Mouse (Mus musculus) ES-E14 (cell line): ENCODE measurements around the gene Hspb2. TPM values are rescaled to one million over a fixed set of nuclear protein-coding genes. Genes with fewer than 3 reads are reported as not detected.

Experiments
- DNase-seq: peaks from one replicate; pipeline ENCODE4 v3.0.0-alpha.2; 2013; ENCODE audit warnings: low read depth, low spot score
- H3K27ac ChIP-seq: 2 replicates; pipeline ENCODE4 v1.5.1; 2012; ENCODE audit warnings: low read depth, mild to moderate bottlenecking, low read length, moderate library complexity, mixed read lengths; ENCODE audit not compliant: poor library complexity, insufficient read depth, severe bottlenecking
- H3K36me3 ChIP-seq: 2 replicates; pipeline ENCODE4 v1.6.1; 2012; ENCODE audit warnings: mild to moderate bottlenecking, low read length, moderate library complexity, mixed read lengths; ENCODE audit not compliant: control insufficient read depth, poor library complexity, insufficient read depth, severe bottlenecking
- H3K4me1 ChIP-seq, 2 experiments: fragments of 150-350 bp in 1 of 2; sonication (generic) in 1 of 2; 2 replicates each; pipeline ENCODE4 v1.6.1; 2012; ENCODE audit warnings: low read length in 2 of 2, mild to moderate bottlenecking in 1 of 2, mixed read lengths in 1 of 2; ENCODE audit not compliant: control insufficient read depth in 2 of 2, insufficient read depth in 2 of 2, poor library complexity in 1 of 2
- H3K4me3 ChIP-seq, 2 experiments: fragments of 150-350 bp in 1 of 2; sonication (generic) in 1 of 2; 2 replicates each; pipeline ENCODE4 v1.5.1; 2012; ENCODE audit warnings: low read length in 2 of 2, low read depth in 1 of 2, mild to moderate bottlenecking in 1 of 2, mixed read lengths in 1 of 2; ENCODE audit not compliant: insufficient read depth in 1 of 2, poor library complexity in 1 of 2, severe bottlenecking in 1 of 2
- H3K9ac ChIP-seq: 2 replicates; pipeline ENCODE4 v1.6.1; 2012; ENCODE audit warnings: low read depth, mild to moderate bottlenecking, low read length, mixed read lengths; ENCODE audit not compliant: poor library complexity, insufficient read depth, severe bottlenecking
- H3K9me3 ChIP-seq: fragments of 150-350 bp; sonication (generic); 2 replicates; pipeline ENCODE4 v1.6.1; 2012; ENCODE audit warnings: low read depth, mild to moderate bottlenecking, low read length; ENCODE audit not compliant: control insufficient read depth, insufficient read depth
- CHD2 ChIP-seq: IDR thresholded peaks from 2 replicates; pipeline ENCODE4 v1.6.1; 2014; ENCODE audit warnings: mild to moderate bottlenecking, low read depth, low read length, inconsistent platforms
- HCFC1 ChIP-seq: IDR thresholded peaks from 2 replicates; pipeline ENCODE4 v1.6.1; 2012; ENCODE audit warnings: low read length, inconsistent platforms, borderline replicate concordance; ENCODE audit not compliant: insufficient read depth
- MAFK ChIP-seq: IDR thresholded peaks from 2 replicates; pipeline ENCODE4 v1.6.1; 2014; ENCODE audit warnings: mild to moderate bottlenecking, low read depth, low read length, inconsistent platforms; ENCODE audit not compliant: insufficient read depth
- ZC3H11A ChIP-seq: IDR thresholded peaks from 2 replicates; pipeline ENCODE4 v1.6.1; 2012; ENCODE audit warnings: low read depth, mild to moderate bottlenecking, inconsistent platforms, low read length, borderline replicate concordance
- ZNF384 ChIP-seq: IDR thresholded peaks from 2 replicates; pipeline ENCODE4 v1.6.1; 2012; ENCODE audit warnings: low read depth, low read length, inconsistent platforms
- in situ Hi-C, 2 experiments: fragments of 600-800 bp; cut with MboI; formaldehyde crosslinking; loops; one replicate each; pipeline ENCODE4 v1.15.1; 2025; ENCODE audit warnings: low sequenced_read_pairs in 2 of 2, inconsistent platforms in 1 of 2; ENCODE audit not compliant: unreplicated experiment in 2 of 2
- total RNA-seq: library from RNA; depleted of rRNA; stranded (reverse); fragments of 300-350 nt; gene quantifications from 2 replicates; pipeline ENCODE4 v1.2.3, GENCODE M21; 2012

Gene Hspb2
- total RNA-seq, 1 experiment = 10.9 TPM

GRCm38 (mm10) chr9:50729600-50729999 is 22.6 kb downstream of the Hspb2 start:
- Histone ChIP-seq H3K9me3 (no peaks in the 10 kb centered on the region), H3K36me3 (no peaks in the 10 kb centered on the region), H3K9ac (no peak overlapping the region), H3K27ac (no peak overlapping the region), H3K4me3 (no peak overlapping the region), H3K4me1 (peaks cover 0 to 16% of the 10 kb centered on the region in 2 experiments; a peak in 3 of 4 replicates)
- no peak for DNase-seq
- in situ Hi-C loops = no loop called here
- TF ChIP-seq HCFC1 (no peak), ZNF384 (no peak), MAFK (no peak), CHD2 (no peak), ZC3H11A (no peak)

GRCm38 (mm10) chr9:50727925-50728651 is 24.1 kb downstream of the Hspb2 start:
- Histone ChIP-seq H3K27ac (peak overlapping the region; percentile 48; the same call in 1 of the 2 replicates), H3K9me3 (no peaks in the 10 kb centered on the region), H3K4me3 (peak overlapping the region; percentile 60 to 78), H3K36me3 (no peaks in the 10 kb centered on the region), H3K9ac (peak overlapping the region; percentile 73), H3K4me1 (peaks cover 0 to 15% of the 10 kb centered on the region in 2 experiments; a peak in 3 of 4 replicates)
- DNase-seq = peak; percentile 65
- in situ Hi-C loops = no loop called here
- TF ChIP-seq HCFC1 (no peak), ZC3H11A (no peak), ZNF384 (no peak), CHD2 (no peak), MAFK (no peak)

- H3K4me1 ChIP-seq = peaks cover 0 to 12% of the 10 kb centered on the region in 2 experiments; a peak in 3 of 4 replicates
- no peak for DNase-seq
- in situ Hi-C loops = no loop called here
Measured at GRCm38 (mm10) chr9:50727171-50727924, 24.8 kb downstream of the Hspb2 start.

GRCm38 (mm10) chr9:50725921-50726590 is 26.1 kb downstream of the Hspb2 start:
- Histone ChIP-seq H3K4me1 (peaks cover 2 to 15% of the 10 kb centered on the region in 2 experiments; a peak in 3 of 4 replicates), H3K36me3 (no peaks in the 10 kb centered on the region), H3K27ac (no peak overlapping the region; the same call in 1 of the 2 replicates), H3K9me3 (no peaks in the 10 kb centered on the region), H3K9ac (no peak overlapping the region), H3K4me3 (no peak overlapping the region)
- no peak for DNase-seq
- in situ Hi-C loops = no loop called here
- TF ChIP-seq MAFK (no peak), ZC3H11A (no peak), HCFC1 (no peak), ZNF384 (no peak), CHD2 (no peak)

More at GRCm38 (mm10) chr9:50727171-50727924, 24.8 kb downstream of the Hspb2 start:
- H3K9ac ChIP-seq = peak overlapping the region; percentile 73
- peak overlapping the region; percentile 48 for H3K27ac ChIP-seq
- no peaks in the 10 kb centered on the region for H3K36me3 ChIP-seq
- TF ChIP-seq HCFC1 (no peak), ZC3H11A (no peak), ZNF384 (no peak), CHD2 (no peak), MAFK (no peak)
- no peaks in the 10 kb centered on the region for H3K9me3 ChIP-seq
- H3K4me3 ChIP-seq = peak overlapping the region; percentile 60 to 78
